Mouse (Mus musculus) small intestine, adult 2 months (tissue): ENCODE data around the gene Stn1.

Source experiments
- CTCF ChIP-seq: fragments of 200-500 bp; IDR thresholded peaks from 2 replicates; pipeline ENCODE4 v1.5.1; 2012; ENCODE audit warnings: low read depth, mild to moderate bottlenecking, control low read depth, inconsistent platforms, low read length, moderate library complexity, mixed read lengths; ENCODE audit not compliant: insufficient replicate concordance, insufficient read length; ENCODE audit errors: extremely low read depth
- POLR2A ChIP-seq: fragments of 200-500 bp; IDR thresholded peaks from 2 replicates; pipeline ENCODE4 v1.6.1; 2012; ENCODE audit warnings: low read depth, mild to moderate bottlenecking, control low read depth, inconsistent platforms, low read length, moderate library complexity

- no peak for TF ChIP-seq CTCF
- TF ChIP-seq POLR2A: no peak
These were observed 572 bp upstream of the Stn1 start for GRCm38 (mm10) chr19:47537879-47538278.
